ENCODE assay signal across 9 mouse cellular contexts in the genomic region with DNA sequence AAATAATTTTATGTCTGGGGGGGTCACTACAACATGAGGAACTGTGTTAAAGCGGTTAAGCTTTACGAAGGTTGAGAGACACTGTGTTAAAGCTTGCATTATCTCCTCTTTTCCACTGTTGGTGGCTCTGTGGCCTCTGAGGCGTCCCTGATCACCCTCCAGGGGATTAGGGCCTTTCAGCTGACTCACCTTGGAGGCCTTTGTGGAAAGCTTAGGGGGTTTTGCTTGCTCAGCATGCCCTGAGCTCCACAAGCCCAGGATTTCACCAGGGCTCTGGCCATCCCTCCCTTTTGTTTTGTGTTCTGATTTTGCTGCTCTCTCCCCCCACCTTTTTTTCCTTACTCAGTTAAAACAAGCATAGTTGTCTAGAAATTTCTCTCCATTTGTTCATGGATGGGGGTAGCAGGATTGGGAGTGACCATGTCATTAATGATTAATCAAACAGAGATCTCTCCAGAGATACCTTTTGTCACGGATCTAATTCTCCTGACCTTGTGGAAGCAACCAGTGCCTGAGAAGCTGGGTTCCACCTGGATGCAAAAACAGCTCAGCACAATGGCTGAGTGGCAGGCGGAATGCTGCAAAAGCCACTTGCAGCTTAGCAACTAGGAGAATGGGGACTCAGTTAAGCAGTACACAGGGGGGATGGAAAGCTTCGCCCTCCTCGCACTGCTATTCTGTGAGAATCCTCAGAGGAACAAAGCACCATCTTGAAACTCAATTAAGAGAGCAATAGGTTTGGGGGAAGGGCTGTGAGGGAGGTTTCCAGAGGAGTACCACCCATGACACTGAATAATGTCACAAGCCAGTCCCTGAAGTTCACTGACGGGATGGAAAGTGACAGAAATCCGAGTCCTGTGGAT. TPM values are rescaled to one million over a fixed set of nuclear protein-coding genes. Genes with fewer than 3 reads are reported as not detected.
A peak's percentile ranks its signal among the peaks of the same experiment; 100 is the strongest.
DNase-seq lines count a peak whose midpoint lies in the region; ATAC-seq and TF ChIP-seq lines count a peak whose summit lies in the region.
"Had no signal": no experiment of that assay in that cellular context is flagged by ENCODE, and none has a peak within 500 bp of the region (broad histone marks: within the 10 kb centered on the region; RNA-seq: fewer than 3 reads in every experiment).

No protein-coding gene starts in this region.

- H3K9me3 ChIP-seq in CH12.LX (replicated peaks; ENCODE audit: low read length), result no peaks in the 10 kb centered on the region
- no peaks in the 10 kb centered on the region for H3K9me3 ChIP-seq in hindbrain, embryonic 11.5 days (ENCODE audit: control insufficient read depth, low read length)

- no peak overlapping the region for H3K9ac ChIP-seq in CH12.LX (ENCODE audit: insufficient read depth, low read depth)
- H3K9ac ChIP-seq in hindbrain, embryonic 11.5 days (ENCODE audit: low read depth, low read length), result no peak overlapping the region
- H3K9ac ChIP-seq: lung, embryonic 14.5 days had no signal

- 23% methylated on average over 9 of the region's 9 CpGs for WGBS in hindbrain, embryonic 11.5 days

- DNase-seq in CH12.LX (ENCODE audit: extremely low read depth), result peak; percentile 72
- DNase-seq in NIH3T3 (ENCODE audit: low read depth), result peak; percentile 11
- peak; percentile 41 for DNase-seq in hindbrain, embryonic 11.5 days (ENCODE audit: low spot score)
- peak; percentile 48 for DNase-seq in mesoderm, embryonic 11.5 days (ENCODE audit: low read depth, low spot score)
- no peak for DNase-seq in cerebellum, postnatal 36 days
- DNase-seq in lung, postnatal 10 days, result no peak
- DNase-seq in layer of hippocampus, postnatal 25 days (ENCODE audit: extremely low spot score in 1 of 2, low spot score in 1 of 2), result no peak
- DNase-seq: cerebellum, postnatal 10 days had no signal

- no peak for ATAC-seq in hindbrain, embryonic 11.5 days (ENCODE audit: low FRiP score)

- dilution Hi-C loops in CH12.LX (cut with MboI; ENCODE audit: extremely low pct_ligation_motif_present, extremely low pct_unique_long_range_greater_than_20kb, low sequenced_read_pairs), result no loop called here

- H3K4me3 ChIP-seq in CH12.LX (replicated peaks in 1 of 3; ENCODE audit: low read depth in 2 of 3, low read length in 2 of 3, poor library complexity in 1 of 3), result no peak overlapping the region
- H3K4me3 ChIP-seq in hindbrain, embryonic 11.5 days (ENCODE audit: low read depth, low read length), result no peak overlapping the region

- peak; percentile 48; the same call in 1 of the 2 replicates for TF ChIP-seq EP300 in CH12.LX (IDR thresholded peaks at IDR 0.05; ENCODE audit: low read length)

- TF ChIP-seq RAD21 in CH12.LX (IDR thresholded peaks at IDR 0.05; ENCODE audit: low read depth, low read length), result no peak

- peaks cover 3 to 31% of the 10 kb centered on the region in 2 experiments for H3K4me1 ChIP-seq in CH12.LX (ENCODE audit: control insufficient read depth in 1 of 2, insufficient read depth in 2 of 2)
- peaks cover 6% of the 10 kb centered on the region for H3K4me1 ChIP-seq in hindbrain, embryonic 11.5 days (replicated peaks; ENCODE audit: control insufficient read depth, insufficient read depth, low read length)

- no peaks in the 10 kb centered on the region for H3K79me2 ChIP-seq in CH12.LX (replicated peaks; ENCODE audit: control insufficient read depth, extremely low read depth, insufficient read depth, poor library complexity, severe bottlenecking)

- TF ChIP-seq CTCF in CH12.LX (conservative IDR thresholded peaks at IDR 0.05 in 1 of 2, IDR thresholded peaks at IDR 0.05 in 1 of 2; ENCODE audit: low read depth in 2 of 2, low read length in 2 of 2), result no peak

- H3K27me3 ChIP-seq in CH12.LX (replicated peaks), result peaks cover 22% of the 10 kb centered on the region
- peaks cover 2% of the 10 kb centered on the region; the same call in 1 of the 2 replicates for H3K27me3 ChIP-seq in hindbrain, embryonic 11.5 days (ENCODE audit: control insufficient read depth, insufficient read depth, low read length)

- H3K27ac ChIP-seq in CH12.LX (ENCODE audit: insufficient read depth, low read depth), result no peak overlapping the region
- no peak overlapping the region for H3K27ac ChIP-seq in hindbrain, embryonic 11.5 days (ENCODE audit: low read depth, low read length)

- peak overlapping the region; percentile 24 for H3K4me2 ChIP-seq in CH12.LX (ENCODE audit: insufficient read depth, low read depth, poor library complexity, severe bottlenecking)
- H3K4me2 ChIP-seq in hindbrain, embryonic 11.5 days (replicated peaks; ENCODE audit: low read depth, low read length), result no peak overlapping the region
- H3K4me2 ChIP-seq: lung, embryonic 14.5 days had no signal

- in situ Hi-C loops in CH12.LX (cut with MboI; ENCODE audit: low pct_ligation_motif_present, low pct_unique_long_range_greater_than_20kb, low sequenced_read_pairs), result no loop called here

- H3K36me3 ChIP-seq in CH12.LX (replicated peaks in 1 of 2; ENCODE audit: control insufficient read depth in 1 of 2, insufficient read depth in 1 of 2, low read length in 1 of 2), result no peaks in the 10 kb centered on the region
- no peaks in the 10 kb centered on the region for H3K36me3 ChIP-seq in hindbrain, embryonic 11.5 days (ENCODE audit: control insufficient read depth, insufficient read depth, low read length)

- no peak for TF ChIP-seq POLR2A in CH12.LX (IDR thresholded peaks at IDR 0.05; ENCODE audit: low read depth, low read length)

TF ChIP-seq in CH12.LX, 34 proteins besides CTCF, POLR2A, EP300 and RAD21:
- TF ChIP-seq E2F4 (IDR thresholded peaks at IDR 0.05; ENCODE audit: insufficient replicate concordance, low read depth, low read length) (no peak), KAT2A (IDR thresholded peaks at IDR 0.05; ENCODE audit: insufficient replicate concordance, low read length) (0 out of 2 replicates have a peak, but pooled peaks have one; percentile 20), ETS1 (conservative IDR thresholded peaks at IDR 0.05; ENCODE audit: low read depth, low read length) (peak; percentile 79), MYC (IDR thresholded peaks at IDR 0.05; ENCODE audit: low read depth, low read length) (no peak), CHD1 (IDR thresholded peaks at IDR 0.05; ENCODE audit: low read depth, low read length) (no peak), MAFK (IDR thresholded peaks at IDR 0.05; ENCODE audit: insufficient replicate concordance, low read length) (peak; percentile 93), USF2 (conservative IDR thresholded peaks at IDR 0.05; ENCODE audit: low read depth, low read length) (no peak), ZNF384 (IDR thresholded peaks at IDR 0.05; ENCODE audit: low read depth, low read length) (no peak), USF1 (IDR thresholded peaks at IDR 0.05; ENCODE audit: low read depth, low read length) (no peak), SIN3A (IDR thresholded peaks at IDR 0.05; ENCODE audit: low read length) (no peak), NRF1 (IDR thresholded peaks at IDR 0.05; ENCODE audit: low read depth, low read length) (no peak), MXI1 (IDR thresholded peaks at IDR 0.05; ENCODE audit: low read depth, low read length) (no peak), POLR2AphosphoS2 (IDR thresholded peaks at IDR 0.05; ENCODE audit: low read depth, low read length) (no peak), ELF1 (IDR thresholded peaks at IDR 0.05; ENCODE audit: low read depth, low read length) (no peak), GABPA (IDR thresholded peaks at IDR 0.05; ENCODE audit: insufficient replicate concordance, low read depth, low read length) (no peak), MAX (IDR thresholded peaks at IDR 0.05; ENCODE audit: low read length) (no peak), UBTF (IDR thresholded peaks at IDR 0.05; ENCODE audit: low read depth, low read length) (no peak), ZMIZ1 (IDR thresholded peaks at IDR 0.05; ENCODE audit: low read depth, low read length) (no peak), PAX5 (IDR thresholded peaks at IDR 0.05; ENCODE audit: low read length) (no peak), SMC3 (IDR thresholded peaks at IDR 0.05; ENCODE audit: low read depth, low read length) (no peak; the same call in 1 of the 2 replicates), MAZ (IDR thresholded peaks at IDR 0.05; ENCODE audit: low read depth, low read length) (no peak), IRF4 (IDR thresholded peaks at IDR 0.05; ENCODE audit: low read depth, low read length) (peak; percentile 51), MEF2A (IDR thresholded peaks at IDR 0.05; ENCODE audit: borderline replicate concordance, low read depth, low read length) (no peak), BHLHE40 (IDR thresholded peaks at IDR 0.05; ENCODE audit: low read depth, low read length) (0 out of 2 replicates have a peak, but pooled peaks have one; percentile 21), RCOR1 (conservative IDR thresholded peaks at IDR 0.05; ENCODE audit: low read depth, low read length) (peak; percentile 17; the same call in 1 of the 2 replicates), TBP (conservative IDR thresholded peaks at IDR 0.05; ENCODE audit: low read depth, low read length) (no peak), NELFE (IDR thresholded peaks at IDR 0.05; ENCODE audit: low read depth, low read length) (no peak), JUN (IDR thresholded peaks at IDR 0.05; ENCODE audit: insufficient read depth, low read depth, low read length) (no peak), HCFC1 (IDR thresholded peaks at IDR 0.05; ENCODE audit: low read depth, low read length) (no peak), ZC3H11A (IDR thresholded peaks at IDR 0.05; ENCODE audit: low read depth, low read length) (no peak), JUND (conservative IDR thresholded peaks at IDR 0.05; ENCODE audit: low read depth, low read length) (no peak), CHD2 (IDR thresholded peaks at IDR 0.05; ENCODE audit: low read length) (no peak), TCF12 (IDR thresholded peaks at IDR 0.05; ENCODE audit: low read depth, low read length) (no peak; the same call in 1 of the 2 replicates), ZKSCAN1 (IDR thresholded peaks at IDR 0.05; ENCODE audit: borderline replicate concordance, low read depth, low read length) (no peak)

RNA-seq across cellular contexts. Expression of a gene that starts 2.6 kb away (rescaled TPM):
- 0.67 and 1.6 TPM in 2 replicates for total RNA-seq in CH12.LX (2012; rRNA removed)
- total RNA-seq in CH12.LX (2014; rRNA removed), result 2.1 and 2.7 TPM in 2 replicates
- 2.1 and 2.9 TPM in 2 replicates for polyA plus RNA-seq in CH12.LX (2012; ENCODE audit: insufficient read length, low read depth)
- 11.7 and 12.1 TPM in 2 replicates for polyA plus RNA-seq in hindbrain, embryonic 11.5 days (2014; fragmentation: Nextera tagmentation; extraction: Ambion mirVana)
- 10 to 100 TPM; 29.1 to 29.4 TPM for total RNA-seq in layer of hippocampus, postnatal 25 days (2021)

Comparison
In these comparisons a context has a peak if more than half of its experiments do, and no peak if none do; other contexts are left out.
1. DNase-seq: peak in CH12.LX (single experiment), NIH3T3 (single experiment), hindbrain, embryonic 11.5 days (single experiment) and mesoderm, embryonic 11.5 days (single experiment); none in cerebellum, postnatal 36 days (0 of 2), lung, postnatal 10 days (single experiment) and layer of hippocampus, postnatal 25 days (0 of 2).
2. RNA of a gene that starts 2.6 kb away (total RNA-seq): 29.1 to 29.4 TPM in layer of hippocampus, postnatal 25 days; 0.67 to 2.7 TPM in CH12.LX; every median in the first group is over 4 times any median in the second.